12 mouse cellular contexts compared by ENCODE assay signal in the genomic region with DNA sequence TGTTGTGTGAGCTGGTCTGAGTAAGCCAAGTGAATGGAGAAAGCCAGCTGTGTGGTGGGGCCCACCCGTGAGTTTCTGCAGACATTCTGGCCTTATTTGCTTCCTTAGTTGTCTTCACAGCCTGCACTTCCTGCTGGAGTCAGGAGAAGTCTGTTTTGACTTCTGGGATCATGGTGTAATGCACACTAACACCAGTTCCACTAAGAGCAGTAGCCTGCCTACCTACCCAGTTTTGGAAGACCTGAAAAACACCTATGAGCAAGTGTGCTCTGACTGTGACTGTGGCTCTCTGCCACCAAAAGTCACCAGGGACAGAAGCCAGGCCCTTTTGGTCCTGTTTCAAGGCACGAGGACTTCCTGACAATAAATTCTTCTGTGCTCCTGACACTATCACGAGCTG.
A peak's percentile ranks its signal among the peaks of the same experiment; 100 is the strongest.
DNase-seq lines count a peak whose midpoint lies in the region; ATAC-seq and TF ChIP-seq lines count a peak whose summit lies in the region.
"Had no signal": no experiment of that assay in that cellular context is flagged by ENCODE, and none has a peak within 500 bp of the region (broad histone marks: within the 10 kb centered on the region; RNA-seq: fewer than 3 reads in every experiment).

No protein-coding gene starts in this region.

- H3K27me3 ChIP-seq in lung, embryonic 16.5 days (ENCODE audit: control insufficient read depth, insufficient read depth, low read depth, low read length), result no peaks in the 10 kb centered on the region
- no peaks in the 10 kb centered on the region for H3K27me3 ChIP-seq in heart, embryonic 13.5 days (replicated peaks)
- no peaks in the 10 kb centered on the region for H3K27me3 ChIP-seq in limb, embryonic 14.5 days (ENCODE audit: control insufficient read depth, insufficient read depth, low read length)
- no peaks in the 10 kb centered on the region for H3K27me3 ChIP-seq in embryonic facial prominence, embryonic 10.5 days (replicated peaks; ENCODE audit: low read depth, poor library complexity, severe bottlenecking)
- H3K27me3 ChIP-seq: embryonic facial prominence, embryonic 12.5 days; forebrain, embryonic 15.5 days had no signal

- no peaks in the 10 kb centered on the region for H3K9me3 ChIP-seq in lung, embryonic 16.5 days (ENCODE audit: control insufficient read depth, low read length)
- no peaks in the 10 kb centered on the region for H3K9me3 ChIP-seq in heart, embryonic 13.5 days
- H3K9me3 ChIP-seq in limb, embryonic 14.5 days (ENCODE audit: control insufficient read depth, low read length), result no peaks in the 10 kb centered on the region
- no peaks in the 10 kb centered on the region for H3K9me3 ChIP-seq in embryonic facial prominence, embryonic 10.5 days
- H3K9me3 ChIP-seq: embryonic facial prominence, embryonic 12.5 days; forebrain, embryonic 15.5 days had no signal

- H3K9ac ChIP-seq in lung, embryonic 16.5 days (ENCODE audit: low read length), result no peak overlapping the region
- peak overlapping the region; percentile 54; the same call in 1 of the 2 replicates for H3K9ac ChIP-seq in heart, embryonic 13.5 days
- no peak overlapping the region for H3K9ac ChIP-seq in limb, embryonic 14.5 days (ENCODE audit: low read depth, low read length, severe bottlenecking)
- H3K9ac ChIP-seq: embryonic facial prominence, embryonic 12.5 days; forebrain, embryonic 15.5 days; lung, embryonic 14.5 days had no signal

- no peak overlapping the region for H3K4me2 ChIP-seq in lung, embryonic 16.5 days (ENCODE audit: low read depth, low read length)
- H3K4me2 ChIP-seq in heart, embryonic 13.5 days, result no peak overlapping the region
- no peak overlapping the region for H3K4me2 ChIP-seq in limb, embryonic 14.5 days (replicated peaks; ENCODE audit: low read depth, low read length, severe bottlenecking)
- H3K4me2 ChIP-seq: embryonic facial prominence, embryonic 12.5 days; forebrain, embryonic 15.5 days; lung, embryonic 14.5 days had no signal

- H3K4me1 ChIP-seq in lung, embryonic 16.5 days (replicated peaks; ENCODE audit: control insufficient read depth, insufficient read depth, low read length), result peaks cover 4% of the 10 kb centered on the region; the same call in 1 of the 2 replicates
- peaks cover 55% of the 10 kb centered on the region for H3K4me1 ChIP-seq in heart, embryonic 13.5 days
- H3K4me1 ChIP-seq in limb, embryonic 14.5 days (ENCODE audit: control insufficient read depth, insufficient read depth, low read length), result peaks cover 8% of the 10 kb centered on the region
- peaks cover 10% of the 10 kb centered on the region for H3K4me1 ChIP-seq in embryonic facial prominence, embryonic 10.5 days
- H3K4me1 ChIP-seq: forebrain, embryonic 15.5 days had no signal

- 25% methylated on average over 3 of the region's 3 CpGs for WGBS in lung, embryonic 16.5 days
- WGBS in heart, embryonic 13.5 days, result 29% methylated on average over 3 of the region's 3 CpGs
- 35% methylated on average over 3 of the region's 3 CpGs for WGBS in limb, embryonic 14.5 days
- 67% methylated on average over 3 of the region's 3 CpGs for WGBS in embryonic facial prominence, embryonic 10.5 days

- no peak overlapping the region for H3K27ac ChIP-seq in lung, embryonic 16.5 days (ENCODE audit: low read length)
- H3K27ac ChIP-seq in heart, embryonic 13.5 days (replicated peaks), result peak overlapping the region; percentile 85
- H3K27ac ChIP-seq in limb, embryonic 14.5 days (replicated peaks; ENCODE audit: low read depth, low read length), result no peak overlapping the region
- no peak overlapping the region for H3K27ac ChIP-seq in embryonic facial prominence, embryonic 10.5 days (replicated peaks)
- H3K27ac ChIP-seq: embryonic facial prominence, embryonic 12.5 days; forebrain, embryonic 15.5 days had no signal

- peak; percentile 66 to 85 for DNase-seq in adrenal gland, adult (ENCODE audit: inconsistent age in 2 of 2, low spot score in 1 of 2)
- no peak for DNase-seq in adrenal gland, adult 18-20 months (ENCODE audit: low spot score in 2 of 2)
- DNase-seq in lung, postnatal 25 days (ENCODE audit: low spot score), result no peak
- DNase-seq in limb, embryonic 14.5 days (ENCODE audit: low spot score), result no peak
- no peak for DNase-seq in B cell, adult 2 months
- DNase-seq in embryonic facial prominence, embryonic 10.5 days (ENCODE audit: low spot score), result no peak
- DNase-seq: lung, embryonic 14.5 days had no signal

- no peaks in the 10 kb centered on the region for H3K36me3 ChIP-seq in lung, embryonic 16.5 days (ENCODE audit: control insufficient read depth, insufficient read depth, low read length)
- no peaks in the 10 kb centered on the region for H3K36me3 ChIP-seq in heart, embryonic 13.5 days
- no peaks in the 10 kb centered on the region for H3K36me3 ChIP-seq in limb, embryonic 14.5 days (ENCODE audit: control insufficient read depth, insufficient read depth, low read length)
- H3K36me3 ChIP-seq in embryonic facial prominence, embryonic 10.5 days (replicated peaks), result no peaks in the 10 kb centered on the region
- H3K36me3 ChIP-seq: embryonic facial prominence, embryonic 12.5 days; forebrain, embryonic 15.5 days; G1E had no signal

- H3K4me3 ChIP-seq in lung, embryonic 16.5 days (ENCODE audit: low read length), result no peak overlapping the region
- H3K4me3 ChIP-seq in heart, embryonic 13.5 days, result no peak overlapping the region
- H3K4me3 ChIP-seq in limb, embryonic 14.5 days (replicated peaks; ENCODE audit: low read length), result no peak overlapping the region
- H3K4me3 ChIP-seq in embryonic facial prominence, embryonic 10.5 days, result no peak overlapping the region
- H3K4me3 ChIP-seq: embryonic facial prominence, embryonic 12.5 days; forebrain, embryonic 15.5 days had no signal

- ATAC-seq in lung, embryonic 16.5 days (ENCODE audit: low read depth), result peak; percentile 28; the same call in 1 of the 2 replicates
- no peak for ATAC-seq in heart, embryonic 13.5 days (ENCODE audit: extremely low read depth, insufficient number of reproducible peaks, low FRiP score, low TSS enrichment)
- peak; percentile 34; the same call in 1 of the 2 replicates for ATAC-seq in limb, embryonic 14.5 days (ENCODE audit: low FRiP score, low read depth)
- ATAC-seq: forebrain, embryonic 15.5 days had no signal

- TF ChIP-seq POLR2A in limb, embryonic 14.5 days (IDR thresholded peaks at IDR 0.05; ENCODE audit: borderline replicate concordance, extremely low read depth, insufficient read depth, insufficient read length), result no peak

Comparison
In these comparisons a context has a peak if more than half of its experiments do, and no peak if none do; other contexts are left out.
1. DNase-seq: peak in adrenal gland, adult (2 of 2); none in adrenal gland, adult 18-20 months (0 of 2), lung, postnatal 25 days (single experiment), limb, embryonic 14.5 days (single experiment), B cell, adult 2 months (0 of 2) and embryonic facial prominence, embryonic 10.5 days (single experiment).